Mouse (Mus musculus) megakaryocyte, embryonic 14.5 days (primary cell): ENCODE measurements around the gene Ofcc1. TPM values are rescaled to one million over a fixed set of nuclear protein-coding genes. Genes with fewer than 3 reads are reported as not detected.

ENCODE experiments used
- H3K27me3 ChIP-seq: replicated peaks from 2 replicates; pipeline ENCODE3; 2012; ENCODE audit warnings: inconsistent platforms
- H3K36me3 ChIP-seq: replicated peaks from 2 replicates; pipeline ENCODE3; 2012; ENCODE audit warnings: low read length, inconsistent platforms, mixed read lengths
- H3K4me1 ChIP-seq: 2 replicates; pipeline ENCODE4 v1.6.1; 2012; ENCODE audit warnings: inconsistent platforms
- H3K4me3 ChIP-seq: replicated peaks from 2 replicates; pipeline ENCODE3; 2012; ENCODE audit warnings: moderate library complexity, mild to moderate bottlenecking, inconsistent platforms
- H3K9me3 ChIP-seq: 2 replicates; pipeline ENCODE4 v1.6.1; 2012; ENCODE audit warnings: inconsistent platforms
- FLI1 ChIP-seq: IDR thresholded peaks from 2 replicates; pipeline ENCODE4 v1.6.1; 2012; ENCODE audit warnings: low read length, inconsistent platforms, mixed read lengths
- GATA1 ChIP-seq: IDR thresholded peaks from 3 replicates; pipeline ENCODE4 v1.6.1; 2012; ENCODE audit warnings: mixed read lengths, low read length, inconsistent platforms, borderline replicate concordance
- polyA plus RNA-seq: library from polyadenylated mRNA; stranded (reverse); fragments of >175 nt; gene quantifications from 2 replicates; pipeline ENCODE4 v1.2.3, GENCODE M21; 2012; ENCODE audit warnings: low replicate concordance; ENCODE audit not compliant: insufficient read depth

Ofcc1 gene
- polyA plus RNA-seq, 1 experiment, result not detected

DNA sequence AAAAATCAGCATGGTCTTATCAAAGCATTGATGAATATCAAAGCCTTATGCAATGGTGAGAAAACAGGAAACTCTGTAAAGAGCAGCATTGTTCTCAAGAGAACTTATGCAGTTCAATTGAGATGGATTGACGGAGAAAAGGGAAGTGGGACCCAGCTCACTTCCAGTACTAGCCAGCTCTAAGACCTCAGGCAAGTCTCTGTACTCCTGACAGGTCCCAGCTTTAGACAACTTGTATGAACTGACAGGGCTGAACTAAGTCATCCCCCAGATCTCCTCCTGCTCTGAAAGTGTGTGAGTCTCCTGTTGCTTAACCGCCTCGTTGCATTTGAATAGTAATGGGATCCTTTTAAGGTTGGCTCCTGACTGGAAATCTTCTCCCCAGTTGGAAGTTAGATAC, 225.2 kb downstream of the Ofcc1 start:
- Histone ChIP-seq H3K4me1 (no peaks in the 10 kb centered on the region), H3K27me3 (no peaks in the 10 kb centered on the region), H3K36me3 (no peaks in the 10 kb centered on the region), H3K9me3 (peaks cover 19% of the 10 kb centered on the region; the same call in 1 of the 2 replicates), H3K4me3 (no peak overlapping the region)
- TF ChIP-seq GATA1 (no peak), FLI1 (no peak)

DNA sequence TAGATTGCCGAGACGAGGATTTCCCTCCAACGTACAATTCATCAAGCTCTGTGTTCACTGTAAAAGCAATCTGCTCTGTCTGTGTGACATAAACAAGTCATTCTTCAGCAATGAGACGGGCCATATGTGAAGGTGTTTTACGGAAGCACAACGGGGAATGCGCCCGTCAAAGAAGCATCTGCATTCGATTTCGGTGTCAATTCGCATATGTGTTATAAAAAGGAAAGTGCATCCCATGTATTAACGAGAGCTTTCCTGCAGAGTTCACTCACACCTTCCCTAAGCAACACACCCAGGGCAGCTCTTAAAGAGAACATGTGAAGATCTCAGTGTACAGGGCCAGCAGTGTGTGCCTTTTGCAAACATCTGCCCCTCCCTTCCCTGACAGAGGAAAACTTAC, 225.6 kb downstream of the Ofcc1 start:
- TF ChIP-seq FLI1 (no peak), GATA1 (no peak)
- Histone ChIP-seq H3K27me3 (no peaks in the 10 kb centered on the region), H3K9me3 (peaks cover 19% of the 10 kb centered on the region; the same call in 1 of the 2 replicates), H3K36me3 (no peaks in the 10 kb centered on the region), H3K4me3 (no peak overlapping the region), H3K4me1 (no peaks in the 10 kb centered on the region)

DNA sequence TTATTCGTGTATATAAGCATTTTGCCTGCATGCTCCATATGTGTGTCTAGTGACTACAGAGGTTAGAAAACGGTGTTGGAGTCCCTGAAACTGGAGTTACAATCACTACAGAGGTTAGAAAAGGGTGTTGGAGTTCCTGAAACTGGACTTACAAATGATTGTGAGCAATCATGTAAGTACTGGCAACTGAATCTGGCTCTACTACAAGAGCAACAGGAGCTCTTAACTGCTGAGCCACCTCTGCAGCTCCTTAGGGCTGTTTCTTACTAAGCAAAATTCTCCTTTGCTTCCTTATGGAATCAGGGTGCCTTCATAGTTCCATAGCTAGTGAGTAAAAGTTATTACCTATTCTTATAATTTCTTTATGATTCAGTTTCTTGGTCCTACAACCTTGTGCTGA, 237.4 kb downstream of the Ofcc1 start:
- TF ChIP-seq FLI1, result no peak
- TF ChIP-seq GATA1, result no peak
- no peaks in the 10 kb centered on the region for H3K27me3 ChIP-seq
- H3K4me1 ChIP-seq, result no peaks in the 10 kb centered on the region
- H3K36me3 ChIP-seq, result no peaks in the 10 kb centered on the region
- H3K4me3 ChIP-seq, result no peak overlapping the region
- peaks cover 15% of the 10 kb centered on the region; the same call in 1 of the 2 replicates for H3K9me3 ChIP-seq

DNA sequence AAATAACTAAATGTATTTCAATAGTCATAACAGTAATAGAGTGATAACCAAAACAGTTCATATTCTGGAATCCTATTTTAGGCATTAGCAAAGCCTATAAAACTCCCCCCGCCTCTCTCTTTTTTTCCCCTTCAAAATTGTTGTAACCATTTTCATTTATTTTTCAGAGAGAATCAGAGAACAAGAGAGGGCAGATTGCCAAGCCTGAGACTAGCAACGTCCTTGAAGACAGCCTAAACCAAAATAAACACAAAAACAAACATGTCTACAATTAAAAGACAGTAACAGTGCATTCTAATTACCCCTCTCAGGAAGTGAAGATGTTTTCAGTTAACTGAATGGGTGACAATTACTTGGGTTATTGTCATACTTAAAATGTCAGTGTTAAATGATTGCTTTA, 248.9 kb downstream of the Ofcc1 start:
- TF ChIP-seq FLI1 (no peak), GATA1 (no peak)
- Histone ChIP-seq H3K4me1 (no peaks in the 10 kb centered on the region), H3K9me3 (peaks cover 10% of the 10 kb centered on the region), H3K36me3 (no peaks in the 10 kb centered on the region), H3K27me3 (no peaks in the 10 kb centered on the region), H3K4me3 (no peak overlapping the region)

DNA sequence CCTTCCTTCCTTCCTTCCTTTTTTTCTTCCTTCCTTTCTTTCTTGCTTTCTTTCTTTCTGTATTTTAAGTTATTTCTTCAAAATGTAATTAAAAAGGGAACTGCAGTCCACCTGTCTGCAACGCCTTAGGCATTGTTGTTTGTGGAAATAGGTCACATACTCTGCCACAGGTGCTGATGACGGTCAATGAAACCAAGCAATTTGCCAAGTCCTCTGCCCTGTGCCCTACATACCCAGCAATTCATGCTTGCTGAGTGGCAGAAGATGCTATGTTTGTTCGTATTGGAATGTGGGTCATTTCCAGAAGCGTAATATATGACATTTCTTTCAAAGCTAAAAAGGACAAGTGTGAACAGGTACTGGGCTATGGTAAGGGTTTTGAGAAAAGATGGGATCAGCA, 285.0 kb downstream of the Ofcc1 start:
- Histone ChIP-seq H3K9me3 (peaks cover 13% of the 10 kb centered on the region; the same call in 1 of the 2 replicates), H3K27me3 (no peaks in the 10 kb centered on the region), H3K36me3 (no peaks in the 10 kb centered on the region), H3K4me3 (no peak overlapping the region), H3K4me1 (no peaks in the 10 kb centered on the region)
- TF ChIP-seq FLI1 (no peak), GATA1 (no peak)

DNA sequence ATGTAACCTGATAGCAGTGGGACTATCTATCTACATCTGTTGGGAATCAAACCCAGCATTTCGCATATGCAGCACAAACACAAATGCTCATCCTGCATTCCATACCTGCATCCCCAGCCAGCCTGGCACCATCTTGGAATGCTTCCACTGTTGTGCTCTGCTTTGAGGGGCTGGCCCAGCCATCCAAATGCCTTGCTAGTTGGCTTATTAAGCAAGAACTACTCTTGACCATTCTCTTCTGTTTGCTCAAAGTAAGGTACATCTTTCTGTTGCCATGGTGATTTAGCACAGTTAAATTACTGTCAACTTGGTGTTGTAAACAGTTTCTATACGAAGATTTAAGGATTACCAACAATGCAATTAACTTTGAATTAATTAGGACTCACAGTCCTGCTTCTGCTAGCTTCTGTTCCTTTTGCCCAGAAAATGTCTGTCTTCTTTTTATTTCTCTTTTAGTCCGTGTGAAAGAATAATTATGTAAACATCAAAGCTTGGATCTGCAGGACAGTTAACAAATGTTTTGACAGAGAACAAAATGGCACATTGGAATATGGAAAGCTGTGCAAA, 286.3 kb downstream of the Ofcc1 start:
- TF ChIP-seq GATA1 (no peak), FLI1 (no peak)
- peaks cover 13% of the 10 kb centered on the region; the same call in 1 of the 2 replicates for H3K9me3 ChIP-seq
- no peaks in the 10 kb centered on the region for H3K4me1 ChIP-seq
- H3K36me3 ChIP-seq, result no peaks in the 10 kb centered on the region
- H3K27me3 ChIP-seq, result no peaks in the 10 kb centered on the region
- no peak overlapping the region for H3K4me3 ChIP-seq

DNA sequence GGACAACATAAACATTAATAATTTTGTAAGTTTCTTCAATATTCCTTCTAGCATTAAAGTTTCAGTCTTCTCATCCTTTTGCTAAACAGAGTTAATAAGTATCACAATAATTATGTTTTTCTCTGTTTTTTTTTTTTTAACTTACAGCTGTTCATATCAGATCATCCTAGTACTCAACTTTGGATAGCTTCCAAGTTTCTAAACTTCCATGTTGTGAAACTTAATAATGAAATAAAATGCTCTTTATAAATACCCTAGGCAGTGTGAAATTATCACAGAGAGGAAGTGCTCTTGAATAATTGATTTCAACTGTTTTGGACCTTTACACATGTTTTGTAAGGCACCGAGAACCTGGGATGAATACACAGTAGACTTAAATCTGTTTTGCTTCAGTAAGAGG, 291.2 kb downstream of the Ofcc1 start:
- TF ChIP-seq GATA1, result no peak
- no peak for TF ChIP-seq FLI1
- Histone ChIP-seq H3K4me1 (no peaks in the 10 kb centered on the region), H3K27me3 (no peaks in the 10 kb centered on the region), H3K4me3 (no peak overlapping the region), H3K9me3 (peaks cover 2% of the 10 kb centered on the region; the same call in 1 of the 2 replicates), H3K36me3 (no peaks in the 10 kb centered on the region)

DNA sequence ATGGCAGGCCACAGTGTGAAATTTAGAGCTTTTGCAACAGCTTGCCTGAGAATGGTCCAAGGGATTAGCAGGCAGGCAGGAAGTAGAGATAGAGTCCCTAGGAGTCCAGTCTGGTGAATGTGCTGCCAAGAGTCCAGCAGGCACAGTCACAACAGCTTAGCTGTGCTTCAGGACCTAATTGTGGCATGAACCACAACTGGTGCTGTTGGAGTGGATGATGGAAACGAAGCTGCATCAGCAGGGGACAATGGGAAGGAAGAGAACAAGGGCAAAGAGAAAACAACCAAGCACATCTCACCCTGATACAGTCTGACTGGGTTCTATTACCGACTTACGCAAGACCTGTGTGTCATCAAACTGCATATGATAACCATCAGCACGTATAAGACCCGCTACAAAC, 300.0 kb downstream of the Ofcc1 start:
- Histone ChIP-seq H3K4me1 (no peaks in the 10 kb centered on the region), H3K4me3 (no peak overlapping the region), H3K9me3 (peaks cover 5% of the 10 kb centered on the region; the same call in 1 of the 2 replicates), H3K27me3 (no peaks in the 10 kb centered on the region), H3K36me3 (no peaks in the 10 kb centered on the region)
- TF ChIP-seq GATA1 (no peak), FLI1 (no peak)

DNA sequence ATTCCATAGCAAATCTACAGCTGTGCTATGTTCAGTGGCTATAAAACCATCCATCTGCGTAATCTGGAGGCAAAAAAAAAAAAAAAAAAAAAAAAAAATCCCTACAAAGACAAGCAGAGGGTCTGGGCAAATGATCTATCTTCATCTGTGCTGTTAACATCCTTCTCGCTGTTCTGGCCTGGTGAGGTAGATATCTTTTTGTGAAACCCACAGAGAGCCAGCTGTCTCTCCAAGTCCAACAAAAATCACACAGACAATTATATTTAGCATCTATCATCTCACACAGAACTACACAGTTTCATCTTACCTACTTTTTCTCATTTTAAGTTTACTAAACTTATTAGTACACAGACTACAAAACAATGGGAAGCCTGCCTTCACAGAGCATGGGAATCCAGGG, 323.4 kb downstream of the Ofcc1 start:
- Histone ChIP-seq H3K9me3 (peaks cover 4% of the 10 kb centered on the region; the same call in 1 of the 2 replicates), H3K4me3 (no peak overlapping the region), H3K36me3 (no peaks in the 10 kb centered on the region), H3K4me1 (no peaks in the 10 kb centered on the region), H3K27me3 (no peaks in the 10 kb centered on the region)
- TF ChIP-seq GATA1 (no peak), FLI1 (no peak)

DNA sequence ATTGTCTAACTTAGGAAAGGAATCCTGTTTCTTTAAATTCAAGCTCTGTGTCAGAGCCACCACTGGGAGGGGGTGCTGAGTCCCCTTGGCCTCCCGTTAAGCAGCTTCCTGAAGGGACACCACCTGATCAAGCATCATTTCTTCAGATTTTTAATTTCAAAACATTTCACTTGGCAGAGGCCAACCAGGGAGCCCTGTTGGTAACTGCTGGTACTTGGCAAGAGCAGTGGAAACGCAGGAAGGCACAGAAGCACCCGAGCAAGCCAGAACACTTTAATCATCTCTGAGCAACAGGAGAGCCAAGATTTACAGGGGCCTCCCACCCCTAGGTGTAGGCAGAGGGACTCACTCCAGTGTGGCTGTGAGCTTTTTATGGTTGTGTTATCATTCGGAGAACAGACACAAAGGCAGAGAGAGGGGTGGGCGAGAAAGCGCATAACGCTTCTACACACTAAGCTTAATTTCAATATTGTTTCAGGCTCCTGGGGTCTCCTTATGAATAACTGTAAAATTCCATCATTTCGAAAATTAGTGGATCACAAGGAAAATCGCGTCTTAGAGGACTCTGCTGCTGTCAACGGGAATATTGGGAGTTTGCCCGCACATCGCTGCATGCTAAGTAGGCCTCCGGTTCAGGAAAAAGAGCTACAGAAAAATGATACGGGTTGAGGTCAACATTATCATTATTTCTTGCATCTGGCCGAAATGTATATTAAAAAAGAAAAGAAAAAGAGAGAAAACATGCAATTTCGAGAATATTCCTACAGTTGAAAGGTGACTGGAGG, 324.1 kb downstream of the Ofcc1 start:
- Histone ChIP-seq H3K27me3 (no peaks in the 10 kb centered on the region), H3K4me3 (no peak overlapping the region), H3K4me1 (no peaks in the 10 kb centered on the region), H3K36me3 (no peaks in the 10 kb centered on the region), H3K9me3 (peaks cover 4% of the 10 kb centered on the region; the same call in 1 of the 2 replicates)
- no peak for TF ChIP-seq GATA1
- no peak for TF ChIP-seq FLI1
